Mouse (Mus musculus) layer of hippocampus, adult 11-12 months (tissue): ENCODE measurements around the gene B4galnt3.

Experiments used
- DNase-seq: peaks from one replicate; pipeline ENCODE4 v3.0.0; 2022; ENCODE audit warnings: low spot score

B4galnt3 gene

GRCm38 (mm10) chr6:120185756-120186155 lies 108.6 kb downstream of the B4galnt3 start:
- DNase-seq: no peak

GRCm38 (mm10) chr6:120185012-120185730 lies 109.2 kb downstream of the B4galnt3 start:
- DNase-seq: no peak

- no peak for DNase-seq
These were observed 110.6 kb downstream of the B4galnt3 start for GRCm38 (mm10) chr6:120183771-120184170.

- no peak for DNase-seq
These were observed 112.2 kb downstream of the B4galnt3 start for GRCm38 (mm10) chr6:120182160-120182559.

GRCm38 (mm10) chr6:120180492-120180891 lies 113.9 kb downstream of the B4galnt3 start:
- no peak for DNase-seq

- no peak for DNase-seq
These were observed 114.6 kb downstream of the B4galnt3 start for GRCm38 (mm10) chr6:120179756-120180206.

- DNase-seq: no peak
These were observed 115.2 kb downstream of the B4galnt3 start for GRCm38 (mm10) chr6:120179044-120179755.

- no peak for DNase-seq
These were observed 118.7 kb downstream of the B4galnt3 start for GRCm38 (mm10) chr6:120175650-120176049.

GRCm38 (mm10) chr6:120174602-120175115 lies 119.7 kb downstream of the B4galnt3 start:
- no peak for DNase-seq

GRCm38 (mm10) chr6:120174028-120174601 lies 120.2 kb downstream of the B4galnt3 start:
- DNase-seq: no peak

GRCm38 (mm10) chr6:120172294-120173017 lies 121.9 kb downstream of the B4galnt3 start:
- no peak for DNase-seq

- no peak for DNase-seq
These were observed 126.8 kb downstream of the B4galnt3 start for GRCm38 (mm10) chr6:120167574-120167973.

GRCm38 (mm10) chr6:120164765-120165164 lies 129.6 kb downstream of the B4galnt3 start:
- DNase-seq: no peak

- no peak for DNase-seq
These were observed 131.4 kb downstream of the B4galnt3 start for GRCm38 (mm10) chr6:120162928-120163327.

- DNase-seq: peak; percentile 86
These were observed 135.0 kb downstream of the B4galnt3 start for GRCm38 (mm10) chr6:120159133-120159901.

GRCm38 (mm10) chr6:120157479-120157878 lies 136.9 kb downstream of the B4galnt3 start:
- DNase-seq: no peak

- DNase-seq: no peak
These were observed 138.8 kb downstream of the B4galnt3 start for GRCm38 (mm10) chr6:120155510-120155909.

- DNase-seq: peak; percentile 33
These were observed 139.6 kb downstream of the B4galnt3 start for GRCm38 (mm10) chr6:120154526-120155309.
